Mouse (Mus musculus) liver, adult 2 months (tissue): ENCODE measurements at regions not wholly inside any gene's neighbourhood (a gene's known extent, or its start where the extent isn't known, plus 50 kb on each side); places are given as distances from the start of the nearest gene placed in this dataset.

Experiments
- CTCF ChIP-seq: fragments of 200-500 bp; IDR thresholded peaks from 2 replicates; pipeline ENCODE4 v1.5.1; 2011; ENCODE audit warnings: low read depth, low read length, control low read depth
- POLR2A ChIP-seq: fragments of 200-500 bp; IDR thresholded peaks from 2 replicates; pipeline ENCODE4 v1.6.1; 2011; ENCODE audit warnings: low read length, control low read depth; ENCODE audit not compliant: insufficient read depth; ENCODE audit errors: extremely low read depth

DNA sequence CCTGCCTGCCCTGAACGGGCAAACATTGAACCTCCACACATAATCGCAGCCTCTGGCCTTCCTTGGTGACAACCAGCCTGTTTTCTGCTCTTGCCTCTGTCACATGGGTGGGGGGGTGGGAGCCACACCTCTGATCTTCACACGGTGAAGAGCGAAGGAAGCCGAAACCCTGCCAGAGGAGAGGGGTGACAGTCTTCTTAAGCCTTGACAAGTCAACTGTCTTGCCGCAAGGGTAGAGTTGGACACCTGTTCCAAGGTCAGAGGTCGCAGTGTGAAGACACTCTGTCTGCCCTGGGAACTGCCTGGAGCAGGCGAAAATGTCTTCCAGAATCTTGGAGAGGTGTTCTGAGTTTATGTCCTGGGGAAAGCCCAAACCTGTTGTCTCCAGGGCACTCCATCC lies 364.8 kb upstream of the 3110018I06Rik start:
- TF ChIP-seq POLR2A (no peak), CTCF (no peak)
